Mouse (Mus musculus): Measurements from ENCODE around the gene Spryd4.
"Not testable (repeated sequence)": the region's sequence is repeated elsewhere in the genome, so short reads cannot be mapped to it uniquely, and the experiment has no call there.

The Spryd4 gene

DNA sequence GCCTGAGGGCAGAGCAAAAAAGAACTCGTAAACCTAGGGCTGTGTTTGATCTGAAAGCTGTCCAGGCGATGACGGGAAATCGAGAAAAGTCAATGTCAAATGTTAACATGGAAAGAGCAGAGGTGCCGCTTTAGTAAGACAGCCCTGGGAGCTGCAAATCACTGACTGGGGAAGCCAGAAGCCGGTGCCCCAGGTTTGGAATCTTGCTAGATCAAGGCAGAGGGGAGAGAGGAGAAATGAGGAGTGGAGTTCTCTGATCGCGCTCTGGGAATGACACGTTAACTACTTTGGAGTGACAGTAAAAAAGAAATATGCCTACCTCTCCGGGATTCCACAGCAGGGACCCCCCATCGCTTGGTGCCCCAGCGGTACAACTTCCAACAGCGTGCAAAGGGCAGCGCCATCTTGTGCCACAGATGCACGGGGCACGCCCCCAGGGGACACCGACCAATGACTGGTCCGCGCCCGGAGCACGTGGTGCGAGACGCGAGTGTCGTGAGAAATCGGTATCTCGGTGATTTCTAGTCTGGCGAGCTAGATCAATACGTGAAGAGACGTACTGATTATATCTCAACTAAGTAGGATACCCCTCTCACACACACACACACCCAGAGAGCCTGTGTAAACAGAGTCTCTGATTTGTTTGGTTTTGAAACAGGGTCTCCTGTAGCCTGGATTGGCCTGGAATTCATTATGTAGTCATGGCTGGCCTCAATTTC lies at the start of gene Spryd4:
Spryd4 (minus strand) TSS at position 418 of the 719 bp plus-strand sequence.
- peak; percentile 84 for DNase-seq (ENCODE audit: extremely low read depth, low read depth)

DNA sequence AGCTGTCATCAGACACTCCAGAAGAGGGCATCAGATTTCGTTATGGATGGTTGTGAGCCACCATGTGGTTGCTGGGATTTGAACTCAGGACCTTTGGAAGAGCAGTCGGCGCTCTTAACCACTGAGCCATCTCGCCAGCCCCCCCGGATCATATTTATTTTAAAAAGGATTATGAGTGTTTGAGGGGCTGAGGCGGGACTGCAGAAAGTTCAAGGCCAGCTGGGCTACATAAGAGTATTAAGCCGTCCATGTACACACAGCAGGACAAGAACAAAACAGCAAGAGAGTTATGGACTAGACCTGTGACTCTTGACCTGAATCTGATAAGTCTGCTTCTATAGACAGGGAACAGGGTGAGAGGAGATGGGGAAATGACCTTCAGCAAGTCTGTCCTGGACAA lies 48.8 kb upstream of the Spryd4 start:
- not testable (repeated sequence) for DNase-seq (ENCODE audit: extremely low read depth, low read depth)

DNA sequence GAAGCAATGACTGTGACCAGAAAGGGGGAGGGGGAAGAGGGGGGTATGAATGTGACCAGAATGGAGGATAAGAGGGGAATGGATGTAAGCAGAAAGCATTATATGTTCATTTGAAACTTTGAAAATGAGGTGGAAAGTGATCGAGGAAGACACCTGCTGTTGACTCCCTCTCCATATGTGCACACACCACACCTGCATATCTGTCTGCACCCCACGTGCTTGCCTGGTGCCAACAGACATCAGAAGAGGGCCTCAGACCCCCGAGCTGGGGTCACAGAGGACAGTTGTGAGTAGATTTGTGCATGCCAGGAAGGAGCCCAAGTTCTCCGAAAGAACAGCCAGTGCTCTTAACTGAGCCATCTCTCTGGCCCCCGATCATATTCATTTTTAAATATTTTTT lies 48.3 kb upstream of the Spryd4 start:
- DNase-seq (ENCODE audit: extremely low read depth, low read depth), result no peak

DNA sequence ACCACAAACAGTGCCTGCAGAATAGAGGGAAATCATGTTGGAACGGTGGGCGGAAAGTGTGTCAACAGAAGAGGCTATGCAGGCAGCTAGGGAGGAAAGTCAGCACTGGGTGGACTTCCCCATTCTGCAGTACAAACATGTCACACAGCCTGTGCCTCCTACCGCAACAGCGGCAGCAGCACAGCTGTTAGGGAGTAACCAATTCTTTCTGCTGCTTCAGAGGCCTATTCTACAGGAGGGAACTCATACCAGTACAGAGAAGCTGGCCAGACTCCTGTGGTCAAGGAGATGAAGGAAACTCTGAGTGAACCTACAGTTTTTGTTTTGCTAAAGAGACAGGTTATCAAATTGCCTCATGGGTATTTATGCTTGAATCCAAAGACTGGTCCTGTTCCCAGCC lies 47.3 kb upstream of the Spryd4 start:
- no peak for DNase-seq (ENCODE audit: extremely low read depth, low read depth)

DNA sequence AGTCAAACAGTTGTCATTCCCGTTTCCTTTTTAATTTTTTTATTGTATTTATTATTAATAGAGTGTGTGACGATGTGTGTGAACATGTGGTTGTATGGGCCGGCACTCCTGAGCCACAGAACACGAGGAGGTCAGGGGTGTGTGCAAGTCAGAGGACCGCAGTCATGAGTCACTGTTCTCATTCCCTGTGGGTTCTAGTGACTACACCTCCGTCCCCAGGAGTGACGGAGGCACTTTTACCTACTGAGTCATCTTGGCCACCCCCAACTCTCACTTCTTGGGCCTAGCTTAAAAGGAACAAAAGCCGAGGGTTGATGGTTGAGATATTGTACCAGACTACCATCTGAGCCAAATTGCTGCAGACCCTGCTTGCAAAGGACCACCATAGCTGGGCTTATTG lies 44.7 kb upstream of the Spryd4 start:
- DNase-seq (ENCODE audit: extremely low read depth, low read depth), result no peak

DNA sequence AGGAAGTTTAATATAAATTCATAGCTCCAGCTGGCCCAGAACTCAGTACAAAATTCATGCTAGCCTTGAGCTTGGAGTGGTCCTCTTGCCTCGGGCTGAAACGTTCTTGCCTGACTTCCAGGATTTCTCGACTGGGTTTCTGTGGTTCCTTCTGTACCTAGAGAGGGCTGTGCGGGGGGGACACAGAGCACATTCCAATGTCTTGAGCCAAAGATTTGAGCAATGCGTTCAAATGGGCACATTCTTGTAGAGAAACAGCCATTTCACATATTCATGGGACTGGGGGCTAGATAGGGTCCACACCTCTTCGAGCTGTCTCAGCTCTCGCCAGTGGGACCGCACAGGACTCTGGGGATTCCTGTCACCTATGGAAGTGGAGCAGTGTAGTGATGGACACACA lies 44.3 kb upstream of the Spryd4 start:
- DNase-seq (ENCODE audit: extremely low read depth, low read depth), result no peak

DNA sequence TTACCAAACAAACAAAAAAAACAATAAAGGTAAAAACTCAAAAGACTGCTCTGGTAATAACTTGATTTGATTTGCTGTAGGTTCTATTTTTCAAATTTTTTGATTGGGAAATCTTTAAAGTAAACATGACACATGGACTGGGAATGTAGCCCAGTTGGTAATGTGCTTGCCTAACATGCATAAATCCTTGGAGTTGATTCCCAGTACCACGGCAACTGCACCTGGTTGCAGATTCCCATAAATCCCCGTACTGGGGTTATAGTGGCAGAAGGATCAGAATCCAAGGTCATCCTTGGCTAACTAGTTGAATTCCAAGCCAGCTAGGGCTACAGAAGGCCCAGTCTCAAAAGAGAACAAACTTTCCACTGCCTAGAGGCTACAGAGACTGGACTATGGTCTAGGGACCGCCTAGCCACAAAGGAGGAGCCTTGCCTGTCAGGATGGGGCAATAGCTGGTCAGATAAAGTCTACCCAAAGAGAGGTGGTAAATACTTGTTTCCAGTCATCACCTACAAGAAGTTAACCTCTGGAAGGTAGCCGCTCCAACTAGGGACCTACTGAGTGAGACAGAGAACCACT lies 42.2 kb upstream of the Spryd4 start, which contains the start of gene Apon:
Apon (plus strand) TSS at position 420 of the 579 bp plus-strand sequence.
- no peak for DNase-seq (ENCODE audit: extremely low read depth, low read depth)

DNA sequence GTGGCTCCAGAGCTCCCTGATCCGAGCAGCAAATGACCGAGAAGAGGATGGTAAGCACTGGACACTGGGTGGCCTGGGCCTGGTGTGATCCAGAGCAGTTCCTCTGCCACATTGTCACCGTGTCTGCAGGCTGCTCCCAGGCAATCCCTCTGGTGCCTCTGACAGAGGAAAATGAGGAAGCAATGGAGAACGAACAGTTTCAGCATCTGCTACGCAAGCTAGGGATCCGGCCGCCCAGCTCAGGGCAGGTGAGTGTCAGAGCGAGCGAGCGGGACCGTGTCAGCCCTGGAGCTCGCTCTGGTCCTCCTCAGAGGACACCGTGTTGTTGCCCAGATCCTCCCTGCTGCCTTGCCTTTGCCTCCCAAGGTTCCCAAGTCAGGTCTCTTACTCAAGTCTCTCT lies 39.0 kb upstream of the Spryd4 start:
- no peak for DNase-seq (ENCODE audit: extremely low read depth, low read depth)

DNA sequence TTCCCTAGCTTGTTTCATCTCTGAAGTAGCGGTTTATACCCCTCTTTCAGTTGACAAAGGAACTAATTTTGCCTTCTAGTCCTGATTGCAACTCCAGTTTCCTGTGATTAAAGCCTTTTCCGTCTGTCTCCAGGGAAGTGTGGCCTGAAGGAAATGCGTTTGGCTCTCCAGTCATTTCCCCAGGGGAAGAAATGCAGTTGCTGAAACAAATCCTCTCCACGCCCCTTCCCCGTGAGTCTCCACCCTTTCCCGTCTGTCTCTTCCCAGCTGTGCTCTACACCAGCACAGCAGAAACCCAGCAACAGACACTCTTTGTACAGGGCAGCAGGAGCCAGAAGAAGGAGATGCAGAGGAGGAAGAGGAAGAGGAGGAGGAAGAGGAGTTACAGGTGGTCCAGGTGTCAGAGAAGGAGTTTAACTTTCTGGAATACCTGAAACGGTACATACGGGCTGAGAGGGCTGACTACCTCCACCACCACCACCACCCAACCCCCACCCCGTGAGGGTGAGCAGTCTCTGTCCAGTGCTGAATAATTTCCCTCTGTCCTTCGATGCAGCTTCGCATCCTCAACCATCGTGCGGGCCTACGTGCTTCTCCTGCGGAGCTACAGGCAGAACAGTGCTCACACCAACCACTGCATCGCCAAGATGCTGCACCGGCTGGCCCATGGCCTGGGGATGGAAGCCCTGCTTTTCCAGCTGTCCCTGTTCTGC lies 35.6 kb upstream of the Spryd4 start:
- DNase-seq (ENCODE audit: extremely low read depth, low read depth), result no peak

DNA sequence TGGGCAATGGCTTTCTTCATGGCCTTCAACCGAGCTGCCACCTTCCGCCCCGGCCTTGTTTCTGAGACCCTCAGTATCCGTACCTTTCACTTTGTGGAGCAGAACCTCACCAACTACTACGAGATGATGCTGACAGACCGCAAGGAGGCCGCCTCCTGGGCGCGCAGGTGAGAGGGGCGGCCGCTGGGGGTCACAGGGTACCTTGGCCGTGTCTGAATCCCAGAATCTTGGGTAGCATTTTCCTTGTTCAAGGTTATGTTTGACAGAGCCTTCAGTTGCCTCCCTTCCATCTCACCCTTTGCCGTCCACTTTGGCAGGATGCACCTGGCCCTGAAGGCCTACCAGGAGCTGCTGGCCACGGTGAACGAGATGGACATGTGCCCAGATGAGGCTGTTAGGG lies 32.5 kb upstream of the Spryd4 start:
- DNase-seq (ENCODE audit: extremely low read depth, low read depth), result no peak

DNA sequence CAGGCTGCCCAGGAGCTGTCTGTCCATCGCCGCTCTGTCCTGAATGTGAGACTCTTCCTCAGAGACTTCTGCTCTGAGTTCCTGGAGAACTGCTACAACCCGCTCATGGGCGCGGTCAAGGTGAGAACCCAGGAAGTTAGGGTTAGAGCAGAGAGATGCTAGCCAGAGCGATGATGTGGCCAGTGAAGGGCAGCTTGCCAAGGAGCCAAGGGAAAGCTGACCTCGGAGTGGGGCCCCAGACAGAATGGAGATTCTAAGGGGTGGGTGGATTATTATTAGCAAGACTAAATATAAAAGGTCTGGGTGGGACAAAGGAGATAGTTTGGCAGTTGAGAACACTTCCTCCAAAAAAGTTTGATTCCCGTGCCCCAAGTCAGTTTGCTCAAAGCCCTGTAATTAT lies 31.6 kb upstream of the Spryd4 start:
- no peak for DNase-seq (ENCODE audit: extremely low read depth, low read depth)

DNA sequence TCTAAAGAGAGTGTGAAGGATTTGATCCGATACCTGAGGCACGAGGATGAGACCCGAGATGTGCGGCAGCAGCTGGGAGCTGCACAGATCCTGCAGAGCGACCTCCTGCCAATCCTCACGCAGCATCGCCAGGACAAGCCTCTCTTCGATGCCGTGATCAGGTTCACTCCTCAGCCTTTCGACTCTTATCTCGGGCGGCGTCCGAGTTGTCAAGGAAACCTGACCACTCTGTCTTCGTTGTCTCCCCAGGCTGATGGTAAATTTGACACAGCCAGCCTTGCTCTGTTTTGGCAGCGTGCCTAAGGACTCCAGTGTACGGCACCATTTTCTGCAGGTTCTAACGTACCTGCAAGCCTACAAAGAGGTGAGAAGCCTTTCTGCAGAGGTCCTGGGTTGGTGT lies 28.5 kb upstream of the Spryd4 start:
- DNase-seq (ENCODE audit: extremely low read depth, low read depth), result peak; percentile 58

DNA sequence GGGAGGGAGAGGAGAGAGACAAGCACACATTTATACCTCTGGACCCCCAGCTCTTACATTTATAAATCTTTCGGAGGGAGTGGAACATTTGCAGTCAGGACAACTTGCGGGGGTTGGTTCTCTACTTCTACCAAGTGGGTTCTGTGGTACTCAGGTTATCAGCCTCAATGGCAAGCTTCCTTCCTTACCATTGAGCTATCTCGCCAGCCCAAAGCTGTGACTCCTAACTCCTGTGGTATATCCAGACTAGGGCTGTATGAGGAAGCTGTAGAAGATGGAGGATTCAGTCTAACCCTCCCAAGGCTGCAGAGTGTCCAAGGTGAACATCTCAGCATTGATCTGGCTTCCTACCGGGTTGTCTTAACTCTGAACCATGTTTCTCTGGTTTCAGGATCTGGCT lies 27.5 kb upstream of the Spryd4 start:
- DNase-seq (ENCODE audit: extremely low read depth, low read depth), result peak; percentile 61

DNA sequence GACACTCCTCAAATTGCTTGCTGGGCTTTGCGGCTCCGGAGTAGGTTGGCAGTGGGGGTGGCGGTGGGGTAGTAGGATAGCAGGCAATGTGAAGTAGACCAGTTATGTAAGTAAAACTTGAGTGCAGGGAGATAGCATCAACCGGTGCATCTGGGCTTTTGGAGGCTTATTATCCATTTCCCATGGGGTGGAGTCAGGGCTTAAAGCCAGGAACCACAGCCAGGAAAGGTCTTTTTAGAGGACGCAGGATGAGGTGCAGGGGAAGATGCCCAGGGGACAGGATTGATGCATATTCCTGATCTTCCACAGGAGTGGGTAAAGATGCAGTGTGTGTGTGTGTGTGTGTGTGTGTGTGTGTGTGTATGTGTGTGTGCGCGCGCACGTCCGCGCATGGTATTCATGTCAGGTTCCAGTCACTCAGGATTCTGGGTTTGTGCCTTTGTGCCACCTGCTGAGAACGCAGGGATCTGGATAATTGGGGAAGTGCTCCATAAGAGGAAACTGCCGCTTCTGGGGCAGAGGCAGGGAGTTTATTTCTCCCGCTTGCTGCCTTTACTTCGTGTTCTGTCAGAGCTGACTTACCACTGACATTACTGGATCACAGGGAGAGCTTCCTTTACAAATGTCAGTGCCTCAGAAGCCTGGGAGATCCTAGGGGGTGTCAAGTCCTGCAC lies 26.3 kb upstream of the Spryd4 start:
- peak; percentile 37 for DNase-seq (ENCODE audit: extremely low read depth, low read depth)

DNA sequence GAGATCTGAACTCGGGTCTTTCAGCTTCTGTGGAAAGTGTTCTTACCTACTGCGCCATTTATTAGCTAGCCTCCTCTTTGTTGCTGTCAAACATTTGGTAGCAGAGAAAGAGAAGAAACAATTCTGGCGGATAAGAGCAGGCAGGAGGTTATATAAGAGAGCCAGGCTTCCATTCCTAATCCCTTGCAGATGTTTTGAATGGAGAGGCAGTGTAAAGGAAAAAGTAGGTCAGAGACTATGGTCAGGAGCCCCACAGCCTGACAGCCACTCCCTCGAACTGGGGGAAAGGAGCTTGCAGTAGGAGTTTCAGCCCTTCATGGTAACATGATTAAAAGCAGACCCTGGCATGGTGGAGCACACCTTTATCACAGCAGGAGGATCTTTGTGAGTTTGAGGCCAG lies 24.7 kb upstream of the Spryd4 start:
- no peak for DNase-seq (ENCODE audit: extremely low read depth, low read depth)

DNA sequence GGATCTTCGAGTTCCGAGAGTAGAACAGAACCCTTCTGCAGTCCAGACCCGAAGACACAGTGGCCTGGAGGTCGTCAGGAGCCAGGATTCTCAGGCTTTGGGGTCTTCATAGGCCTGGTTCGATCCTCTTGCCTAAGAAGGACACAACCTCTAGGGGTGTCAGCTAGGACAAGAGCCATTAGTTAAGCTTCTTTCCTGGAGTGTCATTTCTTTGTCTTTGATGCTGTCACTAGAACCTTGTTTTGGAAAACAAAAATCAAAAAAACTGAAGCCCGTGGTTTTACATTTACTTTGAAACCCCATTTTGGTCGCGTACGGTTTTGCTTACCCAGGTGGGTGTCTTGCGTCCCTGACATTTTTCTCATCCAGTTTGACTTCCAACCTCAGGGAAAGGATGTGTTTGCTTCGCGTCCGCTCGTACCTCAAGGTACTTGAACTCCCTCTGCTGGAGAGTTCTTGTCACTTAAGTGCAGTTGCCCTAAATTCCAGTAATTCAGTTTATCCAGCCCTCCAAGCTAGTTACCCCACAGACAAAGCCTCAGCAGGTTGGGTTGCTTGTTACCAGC lies 20.9 kb upstream of the Spryd4 start:
- DNase-seq (ENCODE audit: extremely low read depth, low read depth), result peak; percentile 75

DNA sequence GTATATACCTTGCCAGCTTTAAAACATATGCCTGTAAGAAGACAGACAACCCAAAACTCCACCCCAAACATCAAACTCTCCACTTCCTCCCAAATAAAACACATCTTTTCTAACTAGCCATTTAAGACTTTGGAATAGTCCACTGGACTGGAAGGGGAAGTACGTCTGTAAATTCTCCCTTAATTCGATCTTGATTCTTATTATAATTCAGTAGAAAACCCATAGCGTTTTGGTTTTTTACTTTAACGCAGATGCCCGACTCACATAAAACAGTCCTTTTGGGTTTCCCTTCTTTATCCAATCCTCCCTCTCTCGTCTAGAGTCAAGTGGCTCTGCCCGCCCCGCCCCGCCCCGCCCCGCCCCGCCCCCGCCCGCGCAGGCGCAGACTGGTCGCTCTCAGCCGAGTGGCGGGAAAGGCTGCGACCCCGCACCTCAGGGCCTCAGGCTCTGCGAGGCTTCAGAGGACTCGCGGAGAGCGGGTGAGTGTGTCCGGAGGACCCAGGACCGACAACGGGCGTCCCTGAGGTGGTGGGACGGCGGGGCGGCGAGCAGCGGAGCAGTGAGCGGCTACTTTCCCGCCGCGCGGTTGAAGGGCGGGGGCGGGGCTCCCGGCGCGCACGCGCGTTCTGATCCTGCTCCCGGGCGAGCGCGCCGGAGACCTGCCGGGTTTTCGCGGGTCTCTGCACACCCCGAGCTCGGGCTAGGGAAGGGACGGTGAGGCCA lies 20.3 kb upstream of the Spryd4 start, which contains the start of gene Timeless:
Timeless (plus strand) TSS at position 369 of the 723 bp plus-strand sequence.
- DNase-seq (ENCODE audit: extremely low read depth, low read depth), result peak; percentile 92

DNA sequence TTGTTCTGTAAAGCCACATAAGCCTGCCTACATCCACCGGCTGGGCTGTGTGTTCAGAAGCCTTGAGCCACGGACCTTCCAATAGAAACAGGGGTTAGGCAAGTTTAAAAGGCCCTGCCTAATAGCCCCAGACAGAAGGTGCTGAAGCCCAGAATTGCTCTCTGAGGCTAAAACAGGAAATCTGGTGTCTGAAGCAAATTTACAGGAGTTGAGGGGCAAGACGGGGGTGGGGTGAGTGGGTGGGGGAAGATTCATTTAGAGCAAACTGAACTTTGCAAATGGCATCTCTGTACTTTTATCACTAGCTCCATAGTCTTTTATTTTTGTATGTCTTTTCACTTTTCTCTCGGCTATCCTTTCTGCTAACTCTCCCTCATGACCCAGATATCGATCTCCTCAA lies 19.5 kb upstream of the Spryd4 start:
- DNase-seq (ENCODE audit: extremely low read depth, low read depth), result no peak

DNA sequence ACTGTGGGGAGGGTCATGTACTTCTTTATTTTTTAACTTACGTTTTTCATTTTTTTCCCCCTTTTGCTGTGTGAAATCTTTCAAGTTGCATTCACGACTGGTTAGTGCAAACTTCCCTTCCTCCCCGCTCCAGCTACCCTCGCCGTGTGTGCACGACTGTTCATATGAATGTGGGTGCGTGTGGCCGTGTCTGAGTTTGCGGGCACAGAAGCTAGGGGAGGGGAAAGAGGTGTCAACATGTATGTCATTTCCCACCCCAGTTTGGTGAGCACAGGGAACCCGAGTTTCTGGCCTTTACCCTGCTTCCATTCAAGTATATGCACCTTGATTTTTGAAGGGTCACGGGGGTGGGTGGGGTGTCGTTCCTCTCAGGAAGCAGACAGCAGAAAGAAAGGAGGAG lies 19.0 kb upstream of the Spryd4 start:
- no peak for DNase-seq (ENCODE audit: extremely low read depth, low read depth)

DNA sequence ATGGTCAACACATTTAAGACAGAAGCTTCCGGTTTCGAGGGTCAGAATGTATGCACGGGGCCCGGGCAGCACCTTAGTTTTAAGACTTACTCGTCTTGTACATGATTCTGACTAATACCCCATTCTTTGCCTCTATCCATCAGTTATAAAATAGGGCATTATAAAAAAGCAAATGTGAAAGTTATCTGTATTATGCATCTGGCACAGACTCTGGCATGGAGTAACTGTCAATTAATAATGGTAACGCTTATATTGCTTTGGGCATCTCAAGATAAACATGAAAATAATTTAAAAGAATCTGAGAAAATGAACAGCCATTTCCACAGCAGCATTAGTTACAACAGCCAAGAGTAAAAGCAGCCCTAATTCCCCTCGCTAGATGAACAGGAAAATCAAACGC lies 16.4 kb upstream of the Spryd4 start:
- DNase-seq (ENCODE audit: extremely low read depth, low read depth), result no peak

DNA sequence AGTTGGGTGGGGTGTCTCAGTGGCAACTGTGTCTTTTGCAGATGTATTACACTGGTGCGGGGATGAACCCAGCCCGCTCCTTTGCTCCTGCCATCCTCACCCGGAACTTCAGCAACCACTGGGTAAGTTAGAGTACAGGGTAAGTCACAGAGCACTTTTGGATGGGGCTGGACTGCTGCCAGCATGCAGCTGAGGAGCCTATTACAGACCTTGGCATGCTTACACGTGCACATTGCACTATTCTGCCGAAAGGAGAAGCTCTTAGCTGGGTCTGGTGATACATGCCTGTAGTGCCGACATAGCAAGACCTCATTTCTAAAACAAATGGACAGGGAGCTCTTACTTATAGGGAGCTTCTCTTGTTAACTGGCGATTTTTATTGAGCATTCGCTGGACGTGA lies 16.0 kb upstream of the Spryd4 start:
- DNase-seq (ENCODE audit: extremely low read depth, low read depth), result no peak
